Mouse (Mus musculus): ENCODE measurements at regions not wholly inside any gene's neighbourhood (a gene's known extent, or its start where the extent isn't known, plus 50 kb on each side); places are given as distances from the start of the nearest gene placed in this dataset.

GRCm38 (mm10) chr2:171231288-171232050 lies 499.9 kb downstream of the Dok5 start:
- H3K4me3 ChIP-seq (ENCODE audit: low read length), result no peak overlapping the region
- H3K27ac ChIP-seq (ENCODE audit: low read length), result no peak overlapping the region
- H3K4me2 ChIP-seq (ENCODE audit: low read depth, low read length), result no peak overlapping the region
- ATAC-seq, result no peak
- H3K36me3 ChIP-seq (ENCODE audit: control insufficient read depth, insufficient read depth, low read length), result no peaks in the 10 kb centered on the region
- WGBS, result 80% methylated on average over 7 of the region's 7 CpGs
- H3K4me1 ChIP-seq (ENCODE audit: control insufficient read depth, insufficient read depth, low read length), result no peaks in the 10 kb centered on the region
- no peaks in the 10 kb centered on the region for H3K27me3 ChIP-seq (replicated peaks; ENCODE audit: control insufficient read depth, insufficient read depth, low read length)
- no peaks in the 10 kb centered on the region for H3K9me3 ChIP-seq (ENCODE audit: control insufficient read depth, low read length)
- H3K9ac ChIP-seq (ENCODE audit: low read depth, low read length), result no peak overlapping the region

GRCm38 (mm10) chr2:171230536-171230935 lies 498.9 kb downstream of the Dok5 start:
- Histone ChIP-seq H3K27ac (ENCODE audit: low read length) (no peak overlapping the region), H3K4me3 (ENCODE audit: low read length) (no peak overlapping the region), H3K4me2 (ENCODE audit: low read depth, low read length) (no peak overlapping the region), H3K27me3 (replicated peaks; ENCODE audit: control insufficient read depth, insufficient read depth, low read length) (no peaks in the 10 kb centered on the region), H3K9ac (ENCODE audit: low read depth, low read length) (no peak overlapping the region), H3K9me3 (ENCODE audit: control insufficient read depth, low read length) (no peaks in the 10 kb centered on the region), H3K36me3 (ENCODE audit: control insufficient read depth, insufficient read depth, low read length) (no peaks in the 10 kb centered on the region), H3K4me1 (ENCODE audit: control insufficient read depth, insufficient read depth, low read length) (no peaks in the 10 kb centered on the region)
- 77% methylated on average over 12 of the region's 12 CpGs for WGBS
- no peak for ATAC-seq

- H3K4me3 ChIP-seq (ENCODE audit: low read length), result no peak overlapping the region
- H3K9me3 ChIP-seq (ENCODE audit: control insufficient read depth, low read length), result no peaks in the 10 kb centered on the region
- ATAC-seq, result no peak
- H3K36me3 ChIP-seq (ENCODE audit: control insufficient read depth, insufficient read depth, low read length), result no peaks in the 10 kb centered on the region
- H3K4me1 ChIP-seq (ENCODE audit: control insufficient read depth, insufficient read depth, low read length), result no peaks in the 10 kb centered on the region
- H3K27ac ChIP-seq (ENCODE audit: low read length), result no peak overlapping the region
- no peak overlapping the region for H3K4me2 ChIP-seq (ENCODE audit: low read depth, low read length)
- no peaks in the 10 kb centered on the region for H3K27me3 ChIP-seq (replicated peaks; ENCODE audit: control insufficient read depth, insufficient read depth, low read length)
- 50% methylated on average over 3 of the region's 3 CpGs for whole genome bisulfite sequencing
- no peak overlapping the region for H3K9ac ChIP-seq (ENCODE audit: low read depth, low read length)
Measured at GRCm38 (mm10) chr2:171228229-171228628, 496.6 kb downstream of the Dok5 start.

GRCm38 (mm10) chr2:171213792-171214191 lies 482.2 kb downstream of the Dok5 start:
- Histone ChIP-seq H3K36me3 (ENCODE audit: control insufficient read depth, insufficient read depth, low read length) (no peaks in the 10 kb centered on the region), H3K27me3 (replicated peaks; ENCODE audit: control insufficient read depth, insufficient read depth, low read length) (no peaks in the 10 kb centered on the region), H3K4me1 (ENCODE audit: control insufficient read depth, insufficient read depth, low read length) (no peaks in the 10 kb centered on the region), H3K9me3 (ENCODE audit: control insufficient read depth, low read length) (no peaks in the 10 kb centered on the region), H3K27ac (ENCODE audit: low read length) (no peak overlapping the region), H3K4me3 (ENCODE audit: low read length) (no peak overlapping the region), H3K9ac (ENCODE audit: low read depth, low read length) (no peak overlapping the region), H3K4me2 (ENCODE audit: low read depth, low read length) (no peak overlapping the region)
- 77% methylated on average over 6 of the region's 6 CpGs for WGBS
- no peak for ATAC-seq

GRCm38 (mm10) chr2:171196472-171196871 lies 464.9 kb downstream of the Dok5 start:
- no peak overlapping the region for H3K27ac ChIP-seq (ENCODE audit: low read length)
- no peak overlapping the region for H3K4me2 ChIP-seq (ENCODE audit: low read depth, low read length)
- no peaks in the 10 kb centered on the region for H3K27me3 ChIP-seq (replicated peaks; ENCODE audit: control insufficient read depth, insufficient read depth, low read length)
- H3K9me3 ChIP-seq (ENCODE audit: control insufficient read depth, low read length), result no peaks in the 10 kb centered on the region; the same call in 1 of the 2 replicates
- no peaks in the 10 kb centered on the region for H3K4me1 ChIP-seq (ENCODE audit: control insufficient read depth, insufficient read depth, low read length)
- no peak overlapping the region for H3K4me3 ChIP-seq (ENCODE audit: low read length)
- no peaks in the 10 kb centered on the region for H3K36me3 ChIP-seq (ENCODE audit: control insufficient read depth, insufficient read depth, low read length)
- WGBS, result 81% methylated on average over 7 of the region's 7 CpGs
- ATAC-seq, result no peak
- H3K9ac ChIP-seq (ENCODE audit: low read depth, low read length), result no peak overlapping the region

GRCm38 (mm10) chr2:171192181-171192580 lies 460.6 kb downstream of the Dok5 start:
- Histone ChIP-seq H3K9ac (ENCODE audit: low read depth, low read length) (no peak overlapping the region), H3K4me3 (ENCODE audit: low read length) (no peak overlapping the region), H3K4me2 (ENCODE audit: low read depth, low read length) (no peak overlapping the region), H3K4me1 (ENCODE audit: control insufficient read depth, insufficient read depth, low read length) (no peaks in the 10 kb centered on the region), H3K9me3 (ENCODE audit: control insufficient read depth, low read length) (no peaks in the 10 kb centered on the region; the same call in 1 of the 2 replicates), H3K36me3 (ENCODE audit: control insufficient read depth, insufficient read depth, low read length) (no peaks in the 10 kb centered on the region), H3K27me3 (replicated peaks; ENCODE audit: control insufficient read depth, insufficient read depth, low read length) (no peaks in the 10 kb centered on the region), H3K27ac (ENCODE audit: low read length) (no peak overlapping the region)
- no peak for ATAC-seq
- WGBS, result 83% methylated on average over 5 of the region's 5 CpGs

Measured in intestine, embryonic 16.5 days (tissue).